Mouse (Mus musculus): ENCODE results near the gene 3110009E18Rik. TPM values are rescaled to one million over a fixed set of nuclear protein-coding genes. Genes with fewer than 3 reads are reported as not detected.

3110009E18Rik gene
- total RNA-seq, 2 experiments from 2014 or later, result 6.6 to 10.3 TPM

DNA sequence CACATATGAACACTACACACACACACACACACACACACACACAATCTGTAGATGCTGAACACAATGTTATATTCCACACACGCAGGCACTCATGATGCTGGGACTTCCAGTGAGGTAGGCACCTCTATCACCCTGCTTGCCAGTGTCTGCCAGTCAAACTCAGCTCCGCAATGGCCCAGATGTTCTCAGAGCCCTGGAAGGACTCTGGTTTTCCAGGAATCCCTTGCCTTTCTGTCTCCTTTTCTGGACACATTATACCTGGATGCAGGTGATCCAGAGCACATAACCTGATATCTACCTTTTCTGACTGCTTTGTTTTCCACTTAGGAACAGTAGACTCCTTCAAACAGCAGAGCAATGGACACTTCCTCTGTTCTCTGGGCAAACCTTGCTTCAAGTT lies 75.7 kb downstream of the 3110009E18Rik start:
- DNase-seq, result no peak

DNA sequence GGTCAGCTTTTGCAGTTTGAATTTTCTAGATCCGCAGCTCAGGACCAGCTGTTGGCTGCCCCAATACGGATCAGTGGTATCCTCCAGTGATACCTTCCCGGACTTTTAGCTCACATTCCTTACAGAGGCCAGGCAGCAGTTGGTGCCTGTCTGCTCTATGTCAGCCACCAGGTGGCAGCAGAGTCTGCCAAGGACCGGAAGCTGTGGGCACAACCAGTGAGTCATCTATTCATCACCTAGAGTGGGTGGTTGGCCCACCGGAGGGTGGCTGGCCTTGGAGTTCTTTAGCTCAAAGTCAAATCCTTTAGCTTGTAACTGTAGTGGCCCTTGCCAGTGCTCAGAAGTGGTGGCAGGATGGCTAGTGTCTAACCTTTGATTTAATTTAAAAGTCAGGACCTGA lies 76.2 kb downstream of the 3110009E18Rik start:
- DNase-seq, result peak; percentile 84

DNA sequence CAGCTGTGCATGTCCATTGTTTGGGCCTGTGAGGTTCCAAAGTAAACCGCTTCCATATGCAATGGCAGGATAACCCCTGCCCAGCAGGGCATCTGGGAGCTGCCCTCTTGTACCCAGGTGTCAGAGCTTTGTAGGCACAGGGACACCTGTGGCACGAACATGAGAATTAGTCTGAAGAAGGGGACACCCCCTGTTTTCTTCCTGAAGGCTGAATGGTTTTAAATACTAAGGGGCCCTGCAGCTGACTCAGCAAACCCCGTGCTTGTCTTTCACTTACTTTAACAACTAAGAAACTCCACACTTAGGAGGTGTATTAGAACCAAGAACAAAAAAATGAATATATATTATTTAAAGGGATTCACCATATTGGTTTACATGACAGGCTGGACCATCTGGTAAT lies 77.2 kb downstream of the 3110009E18Rik start:
- no peak for DNase-seq

DNA sequence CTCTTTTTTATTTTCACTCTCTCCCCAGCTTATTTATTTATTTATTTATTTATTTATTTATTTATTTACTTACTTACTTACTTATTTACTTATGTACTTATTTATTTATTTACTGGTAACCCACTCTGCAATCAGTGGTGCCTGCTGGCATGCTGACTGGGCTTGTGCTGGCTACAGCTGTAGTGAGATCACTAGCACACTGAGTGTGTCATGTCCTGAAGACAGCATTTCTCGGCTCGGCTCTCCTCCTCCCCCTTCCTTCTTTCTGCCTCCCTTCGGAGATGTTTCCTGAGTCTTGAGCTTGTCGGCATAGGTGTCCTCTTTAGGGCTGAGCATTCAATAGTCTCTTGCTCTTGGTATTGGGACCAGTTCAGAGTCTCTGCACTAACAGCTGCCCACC lies 78.0 kb downstream of the 3110009E18Rik start:
- DNase-seq, result no peak

DNA sequence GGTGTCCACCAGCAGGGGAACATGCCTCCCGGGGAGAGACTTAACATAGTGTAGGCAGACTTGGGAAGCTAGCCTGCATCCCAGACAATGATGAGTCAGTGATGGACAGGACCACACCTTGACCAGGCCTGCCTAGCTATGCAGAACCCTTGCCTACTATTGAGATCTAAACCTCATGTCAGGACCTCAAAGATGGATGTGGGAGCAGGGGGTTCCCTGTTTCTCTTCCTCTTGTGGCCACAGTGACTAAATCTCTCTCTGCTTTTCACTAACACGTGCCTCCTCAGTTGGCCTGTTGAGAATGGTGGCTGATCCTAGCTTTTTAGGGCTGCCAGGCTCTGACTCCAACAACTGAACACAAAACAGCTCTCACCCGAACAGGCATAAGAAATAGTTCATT lies 81.6 kb downstream of the 3110009E18Rik start:
- no peak for DNase-seq

DNA sequence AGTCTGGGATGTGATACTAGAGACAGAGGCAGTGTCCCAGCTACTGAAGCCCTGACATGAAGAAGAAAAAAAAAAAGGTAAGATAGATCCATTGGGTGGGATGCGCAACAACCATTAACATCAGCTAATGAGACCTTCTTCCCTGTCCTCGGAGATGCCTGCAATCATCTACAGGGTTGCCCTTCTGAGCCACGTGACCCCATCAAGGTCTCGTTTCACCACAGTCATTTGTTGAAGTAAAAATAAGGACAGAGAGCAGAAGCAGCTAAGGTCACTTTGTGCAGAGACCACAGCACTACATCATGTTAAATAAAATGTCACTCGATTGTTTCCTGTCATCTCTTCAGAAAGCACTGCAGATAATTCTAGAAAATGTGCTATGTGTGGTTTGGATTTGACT lies 82.8 kb downstream of the 3110009E18Rik start:
- DNase-seq, result no peak

DNA sequence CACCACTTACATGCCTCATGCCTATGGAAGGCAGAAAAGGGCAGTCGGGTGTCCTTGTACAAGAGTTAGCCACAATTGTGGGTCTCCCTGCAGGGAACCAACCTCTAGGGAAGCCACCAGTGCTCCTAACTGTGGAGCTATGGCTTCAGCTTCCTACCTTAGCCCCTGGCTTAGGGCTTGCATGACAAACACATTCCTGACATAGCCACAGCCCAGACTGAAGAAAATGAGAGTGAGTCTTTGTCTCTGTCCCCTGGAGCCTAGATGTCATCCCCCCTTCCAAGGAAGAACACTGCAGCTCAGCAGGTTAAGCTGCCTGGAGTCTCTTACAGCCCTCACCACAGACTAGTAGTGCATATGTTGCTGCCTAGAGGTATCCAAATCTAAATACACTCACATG lies 83.8 kb downstream of the 3110009E18Rik start:
- no peak for DNase-seq

DNA sequence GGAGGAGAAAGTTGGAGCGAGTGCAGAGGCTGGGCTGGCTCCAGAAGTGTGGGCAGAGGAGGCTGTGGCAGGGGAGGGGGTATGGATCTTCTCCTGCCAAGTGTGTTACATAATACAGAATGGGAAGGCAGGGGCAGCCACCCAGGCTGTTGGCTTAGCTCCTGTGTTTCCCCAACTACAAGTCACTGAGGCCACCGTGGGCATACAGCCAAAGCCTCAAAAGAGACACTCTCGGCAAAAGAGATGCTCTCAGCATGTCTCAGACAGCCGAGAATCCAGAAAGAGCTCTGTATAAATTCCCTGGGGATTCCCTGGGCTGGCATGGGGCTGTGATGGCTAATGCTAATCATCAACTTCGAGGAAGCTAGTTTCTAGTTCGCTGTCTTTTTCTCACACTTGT lies 86.6 kb downstream of the 3110009E18Rik start:
- DNase-seq, result no peak

DNA sequence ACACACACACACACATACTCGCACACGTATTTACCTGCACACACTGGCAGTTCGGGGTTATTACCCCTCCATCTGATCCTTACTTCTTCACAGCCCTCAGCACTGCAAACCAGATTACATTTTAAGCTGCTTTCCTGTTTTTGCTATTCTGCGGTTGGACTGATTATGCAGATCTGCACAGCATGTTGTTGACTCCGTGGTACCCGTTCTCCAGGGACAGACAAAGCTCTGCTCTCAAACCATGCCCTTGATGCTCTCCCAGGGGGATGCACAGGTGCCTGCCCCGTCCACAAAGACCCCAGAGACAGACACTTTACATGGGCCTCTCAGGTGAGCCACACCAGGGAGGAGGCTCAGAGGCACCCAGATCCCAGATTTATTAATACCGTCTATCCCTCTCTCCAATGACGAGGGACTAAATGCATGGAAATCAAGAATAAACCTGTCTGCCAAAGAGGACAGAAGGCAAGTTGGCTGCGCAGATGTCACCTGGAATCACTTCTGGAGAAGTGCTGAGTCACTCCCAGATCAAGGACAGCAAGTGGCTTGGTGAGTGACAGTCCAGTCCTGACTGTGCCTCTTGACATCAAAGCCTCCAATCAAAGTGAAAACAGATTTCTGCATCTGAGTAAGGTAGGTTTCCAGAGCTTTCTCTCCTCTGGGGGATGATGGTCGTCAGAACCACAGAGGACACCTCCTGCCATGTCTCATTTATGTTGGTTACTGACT lies 87.7 kb downstream of the 3110009E18Rik start:
- DNase-seq, result no peak

DNA sequence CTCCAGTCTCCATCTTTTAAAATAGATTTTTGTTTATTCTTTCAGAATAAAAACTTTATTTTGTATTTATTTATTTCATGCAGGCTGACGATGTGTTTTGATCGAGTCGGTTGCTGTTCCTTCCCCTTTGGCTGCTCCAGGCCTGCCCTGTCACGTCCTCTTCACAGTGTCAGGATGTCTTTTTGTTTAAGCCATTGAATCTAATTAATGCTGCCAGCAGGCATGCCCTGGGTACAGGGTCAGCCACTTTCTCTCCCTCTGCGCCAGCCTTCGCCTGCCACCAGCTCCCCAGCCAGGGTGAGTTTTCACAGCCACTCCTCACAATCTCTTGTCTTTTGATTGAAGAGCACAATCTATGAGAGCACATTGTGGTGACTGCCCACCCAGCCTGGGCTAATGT lies 99.9 kb downstream of the 3110009E18Rik start:
- no peak for DNase-seq

DNA sequence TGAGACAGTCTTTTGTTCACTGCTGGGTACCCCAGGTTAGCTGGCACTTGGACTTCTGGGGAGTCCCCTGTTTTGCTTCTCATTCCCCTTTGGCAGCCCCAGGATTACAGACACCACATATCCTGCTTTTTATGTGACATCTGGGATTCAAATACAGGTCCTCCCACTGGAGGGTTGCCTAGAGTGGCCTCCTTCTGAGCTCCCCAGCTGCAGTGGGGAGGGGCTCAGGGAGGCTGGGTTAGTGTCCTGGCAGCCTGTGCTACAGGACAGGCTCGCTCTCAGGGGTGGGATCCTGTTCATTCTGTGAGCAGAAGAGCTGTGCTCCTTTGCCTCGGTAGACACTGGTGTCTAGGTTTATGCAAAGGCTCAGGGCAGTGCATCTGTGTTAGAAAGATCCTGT lies 100.3 kb downstream of the 3110009E18Rik start:
- DNase-seq, result no peak

DNA sequence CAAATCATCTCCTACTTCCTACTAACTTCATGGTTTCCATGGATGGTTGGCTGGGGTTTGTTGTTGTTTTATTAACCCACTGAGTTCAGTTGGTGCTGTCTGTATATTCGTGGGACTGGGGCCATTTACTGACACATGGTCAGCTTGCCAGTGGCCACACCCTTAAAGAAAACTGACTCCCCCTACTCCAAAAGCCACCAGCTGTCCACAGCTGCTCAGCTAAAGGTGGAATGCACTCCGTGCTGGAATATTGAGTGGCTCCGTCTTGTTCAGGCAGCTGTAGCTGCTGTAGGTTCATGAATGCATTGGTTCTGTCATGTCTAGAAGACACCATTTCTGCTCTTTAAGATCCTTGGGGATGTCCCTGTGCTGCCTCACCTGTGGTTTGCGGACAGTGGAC lies 102.6 kb downstream of the 3110009E18Rik start:
- no peak for DNase-seq

DNA sequence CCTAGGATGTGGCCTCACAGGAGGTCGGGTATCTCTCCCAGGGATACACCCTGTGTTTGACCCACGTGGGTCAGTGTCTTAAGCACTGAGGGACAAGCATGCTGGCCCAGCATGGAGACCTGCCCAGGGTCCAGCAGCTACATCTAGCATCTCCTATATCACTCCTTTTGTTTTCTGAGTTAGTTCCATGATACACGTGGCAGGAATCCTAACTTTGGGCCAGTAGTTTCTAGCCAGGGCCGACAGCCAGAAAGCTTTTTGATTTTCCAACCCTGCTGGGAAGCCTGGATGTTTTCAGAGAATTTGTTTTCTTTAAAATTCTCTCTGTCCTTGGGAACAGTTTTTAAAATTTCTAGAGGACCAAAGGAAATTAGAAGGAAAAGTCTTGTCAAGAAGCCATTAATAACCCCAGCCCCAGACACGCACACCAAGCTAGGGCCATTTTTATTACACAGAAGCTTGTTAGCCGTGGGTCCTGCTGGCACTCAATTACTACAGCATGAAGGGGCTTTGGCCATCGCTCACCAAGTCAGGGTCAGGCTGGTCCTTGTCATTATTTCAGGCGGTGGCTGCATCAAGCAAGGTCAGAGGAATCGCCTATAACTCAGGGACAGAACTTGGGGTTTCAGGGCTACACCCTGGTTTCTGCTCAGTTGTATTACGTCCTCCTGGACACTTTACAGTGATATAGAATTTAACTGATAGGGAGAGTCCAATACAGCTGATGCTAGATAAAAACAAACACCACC lies 108.9 kb downstream of the 3110009E18Rik start:
- DNase-seq, result no peak

DNA sequence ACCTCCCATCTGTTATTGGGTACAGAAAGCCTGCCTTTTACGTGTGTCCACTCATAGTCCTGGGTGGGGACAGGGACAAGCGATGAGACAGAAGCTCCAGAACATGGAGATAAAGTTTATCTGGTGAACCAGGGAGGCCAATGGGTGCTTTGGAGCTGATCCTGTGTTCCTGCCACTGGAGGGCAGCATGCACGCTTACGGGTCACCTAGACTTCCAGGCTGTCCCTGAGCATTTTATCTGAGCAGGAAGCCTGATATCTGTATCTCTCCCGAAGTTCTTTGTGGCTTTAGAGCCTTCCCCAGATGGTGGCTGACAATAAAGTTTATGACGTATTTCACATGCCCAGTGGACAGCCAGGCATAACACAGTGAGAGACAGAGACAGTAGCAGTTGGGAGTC lies 110.3 kb downstream of the 3110009E18Rik start:
- DNase-seq, result peak; percentile 43

DNA sequence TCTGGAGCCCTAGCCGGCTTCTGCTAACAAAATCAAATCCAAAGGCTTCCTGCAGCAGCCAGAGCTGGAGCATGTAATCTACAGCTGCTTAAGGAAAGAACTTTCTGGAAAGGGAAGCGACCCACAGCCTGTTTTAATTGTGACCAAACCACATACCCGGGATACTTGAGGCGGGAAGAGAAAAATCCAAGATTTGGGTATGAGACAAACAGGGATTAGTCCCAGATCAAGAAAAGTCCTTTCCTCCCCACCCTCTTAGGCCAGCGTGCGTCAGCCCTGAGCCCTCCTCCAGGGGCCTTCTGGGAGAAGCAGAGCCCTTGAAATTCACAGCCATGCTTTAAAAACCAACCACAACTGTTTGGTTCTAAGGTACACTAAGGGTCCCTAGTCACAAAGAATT lies 111.2 kb downstream of the 3110009E18Rik start:
- no peak for DNase-seq

DNA sequence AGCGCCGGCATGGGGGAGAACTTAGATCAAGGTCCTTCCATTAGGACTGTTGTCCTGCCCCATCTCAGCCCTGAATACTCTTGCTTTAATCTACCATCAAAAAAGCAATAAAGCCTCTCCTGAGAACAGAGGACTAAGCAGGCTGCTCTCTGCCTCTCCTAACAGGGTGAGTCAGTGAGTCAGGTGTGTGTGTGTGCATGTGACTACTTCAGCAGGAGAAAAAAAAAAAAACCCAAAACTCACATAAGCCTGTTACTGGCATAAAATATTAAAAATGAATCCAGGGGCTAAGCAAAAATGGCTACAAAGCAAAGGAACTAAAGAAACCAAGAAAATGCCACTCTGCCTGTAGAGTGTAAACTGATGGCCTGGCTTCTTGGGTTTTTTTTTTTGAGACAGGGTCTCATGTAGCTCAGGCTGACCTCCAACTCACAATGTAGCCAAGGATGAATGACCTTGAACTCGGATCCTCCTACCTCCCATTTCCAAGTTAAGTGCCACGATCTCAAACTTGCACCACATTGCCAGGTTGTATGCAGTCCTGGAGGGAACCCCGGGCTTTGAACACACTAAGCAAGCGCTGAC lies 114.7 kb downstream of the 3110009E18Rik start:
- no peak for DNase-seq

DNA sequence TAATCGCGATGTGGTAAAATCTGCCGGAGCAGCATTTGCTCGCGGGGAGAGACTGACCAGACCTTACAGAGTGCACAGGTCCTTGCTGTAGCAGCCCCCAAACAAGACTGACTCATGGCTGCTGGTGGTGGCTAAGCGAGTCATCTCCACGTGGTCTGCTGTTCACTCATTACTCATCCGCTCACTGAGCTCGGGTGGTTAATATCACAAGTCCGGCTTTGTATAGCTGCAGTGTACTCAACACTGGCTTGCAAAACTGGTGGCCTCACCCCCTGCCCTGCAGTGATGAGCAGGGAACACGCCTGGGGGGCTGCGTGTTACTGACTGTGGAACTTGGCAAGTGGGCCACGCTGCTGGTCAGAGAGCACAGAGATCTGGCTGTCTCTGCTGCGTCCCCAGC lies 115.4 kb downstream of the 3110009E18Rik start:
- no peak for DNase-seq

DNA sequence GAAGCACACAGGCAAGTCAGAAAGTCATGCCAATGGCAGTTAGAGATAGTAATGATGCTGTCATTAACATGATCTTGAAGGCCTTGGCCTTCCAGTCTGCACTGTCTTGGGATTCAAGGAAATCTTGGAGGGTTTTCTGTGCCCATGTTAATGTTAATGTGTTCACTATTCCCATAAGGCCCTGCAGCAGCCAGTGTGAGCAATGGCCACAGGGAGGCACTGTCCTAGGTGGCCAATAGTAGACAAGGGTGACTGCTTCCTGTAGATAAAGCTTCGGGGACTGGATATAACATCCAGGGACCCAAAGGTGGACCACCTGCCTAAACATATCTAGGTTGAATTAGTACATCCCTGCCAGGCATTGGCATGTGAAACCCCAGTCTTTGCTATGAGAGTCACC lies 116.1 kb downstream of the 3110009E18Rik start:
- no peak for DNase-seq

Other genes with a start within 250 kb of the 3110009E18Rik start
- gene Tmem177, start 208.0 kb upstream of the 3110009E18Rik start, total RNA-seq (2021), result 1 to 10 TPM; 7.3 to 8.3 TPM
- not detected for gene Cfap221, start 124.0 kb upstream of the 3110009E18Rik start, total RNA-seq (2021)
- under 1 TPM in 1 of 2 experiments, not detected in 1; 0.14 TPM for gene Sctr, start 114.3 kb upstream of the 3110009E18Rik start, total RNA-seq (2021)
- gene Tmem37, start 47.1 kb upstream of the 3110009E18Rik start, total RNA-seq (2021), result 1 to 10 TPM; 3.6 to 5.5 TPM
- gene Dbi, start 109 bp upstream of the 3110009E18Rik start, total RNA-seq (2021), result 100 to 1,000 TPM; 404 to 419 TPM
- gene Steap3, start 151.5 kb downstream of the 3110009E18Rik start, total RNA-seq (2021), result 10 to 100 TPM; 24.3 to 24.8 TPM
- gene C1ql2, start 219.4 kb downstream of the 3110009E18Rik start, total RNA-seq (2021), result not detected

All from heart, postnatal 4 days (tissue).